Mouse (Mus musculus): Measurements from ENCODE around the gene Icam4.

DNA sequence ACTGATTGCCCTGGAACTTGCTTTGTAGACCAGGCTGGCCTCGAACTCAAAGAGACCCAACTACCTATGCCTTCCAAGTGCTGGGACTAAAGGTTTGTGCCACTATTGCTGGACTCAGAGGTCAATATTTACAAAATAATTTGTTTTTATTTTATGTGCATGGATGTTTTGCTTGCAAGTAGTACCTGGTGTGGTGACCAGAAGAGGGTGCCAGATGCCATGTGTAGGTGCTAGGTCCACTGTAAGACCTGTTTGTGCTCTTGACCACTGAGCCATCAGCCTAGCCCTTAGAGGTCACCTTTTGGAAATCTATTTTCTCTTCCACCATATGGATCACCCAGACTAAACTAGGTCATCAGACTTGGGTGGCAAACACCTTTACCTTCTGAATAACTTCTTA lies 6.4 kb upstream of the Icam4 start:
- TF ChIP-seq POLR2A (IDR thresholded peaks at IDR 0.05; ENCODE audit: borderline replicate concordance, extremely low read depth, insufficient read depth, insufficient read length, poor library complexity, severe bottlenecking) (no peak), CTCF (IDR thresholded peaks at IDR 0.05; ENCODE audit: borderline replicate concordance, extremely low read depth, insufficient read depth, insufficient read length) (no peak)
